Mouse (Mus musculus): ENCODE measurements at regions not wholly inside any gene's neighbourhood (a gene's known extent, or its start where the extent isn't known, plus 50 kb on each side); places are given as distances from the start of the nearest gene placed in this dataset.
A peak's percentile ranks its signal among the peaks of the same experiment; 100 is the strongest.

- no peak for DNase-seq
Measured at GRCm38 (mm10) chr17:7680658-7681057, 146.4 kb downstream of the Fndc1 start.

- no peak for DNase-seq
Measured at GRCm38 (mm10) chr17:7679786-7680185, 147.3 kb downstream of the Fndc1 start.

- peak; percentile 12 to 41 for DNase-seq
Measured at GRCm38 (mm10) chr17:7678898-7679297, 148.2 kb downstream of the Fndc1 start.

- no peak for DNase-seq
Measured at GRCm38 (mm10) chr17:7677796-7678195, 149.3 kb downstream of the Fndc1 start.

- no peak for DNase-seq
Measured at GRCm38 (mm10) chr17:7677301-7677700, 149.8 kb downstream of the Fndc1 start.

- DNase-seq: no peak
Measured at GRCm38 (mm10) chr17:7676776-7677175, 150.3 kb downstream of the Fndc1 start.

GRCm38 (mm10) chr17:7674511-7674910 lies 152.6 kb downstream of the Fndc1 start:
- DNase-seq: no peak

GRCm38 (mm10) chr17:7667826-7668225 lies 159.3 kb downstream of the Fndc1 start:
- DNase-seq: no peak

- no peak for DNase-seq
Measured at GRCm38 (mm10) chr17:7666781-7667398, 160.2 kb downstream of the Fndc1 start.

- DNase-seq: no peak
Measured at GRCm38 (mm10) chr17:7666207-7666606, 160.9 kb downstream of the Fndc1 start.

GRCm38 (mm10) chr17:7665686-7666085 lies 161.4 kb downstream of the Fndc1 start:
- DNase-seq: no peak

GRCm38 (mm10) chr17:7663896-7664880 lies 162.9 kb downstream of the Fndc1 start:
- DNase-seq: no peak

- DNase-seq: no peak
Measured at GRCm38 (mm10) chr17:7656503-7656902, 170.6 kb downstream of the Fndc1 start.

- no peak for DNase-seq
Measured at GRCm38 (mm10) chr17:7655966-7656365, 171.1 kb downstream of the Fndc1 start.

GRCm38 (mm10) chr17:7654064-7654564 lies 173.0 kb downstream of the Fndc1 start:
- peak; percentile 33 to 55 for DNase-seq

- DNase-seq: no peak
Measured at GRCm38 (mm10) chr17:7652037-7652436, 175.1 kb downstream of the Fndc1 start.

GRCm38 (mm10) chr17:7650417-7650816 lies 176.7 kb downstream of the Fndc1 start:
- no peak for DNase-seq

GRCm38 (mm10) chr17:7644857-7645481 lies 182.1 kb downstream of the Fndc1 start:
- no peak for DNase-seq

- DNase-seq: no peak
Measured at GRCm38 (mm10) chr17:7643640-7644039, 183.5 kb downstream of the Fndc1 start.

GRCm38 (mm10) chr17:7642442-7642887 lies 184.6 kb downstream of the Fndc1 start:
- DNase-seq: peak; percentile 60

GRCm38 (mm10) chr17:7634291-7634664 lies 192.8 kb downstream of the Fndc1 start:
- no peak for DNase-seq

- DNase-seq: no peak
Measured at GRCm38 (mm10) chr17:7633382-7634290, 193.5 kb downstream of the Fndc1 start.
